Mouse (Mus musculus) liver, adult (tissue): ENCODE measurements around the gene Atm.

Source experiments
- GATA4 ChIP-seq: IDR thresholded peaks from 2 replicates; pipeline ENCODE4 v1.6.1; 2014; ENCODE audit warnings: mild to moderate bottlenecking, low read length; ENCODE audit not compliant: insufficient replicate concordance

Gene Atm

GRCm38 (mm10) chr9:53390136-53390535 is 146.4 kb downstream of the Atm start:
- no peak for TF ChIP-seq GATA4
